Comparison of ENCODE assay signal across 21 mouse cellular contexts in genomic region chr6:88638917-88639316, GRCm38 (mm10). TPM values are rescaled to one million over a fixed set of nuclear protein-coding genes. Genes with fewer than 3 reads are reported as not detected.
A peak's percentile ranks its signal among the peaks of the same experiment; 100 is the strongest.
DNase-seq lines count a peak whose midpoint lies in the region; ATAC-seq lines count a peak whose summit lies in the region.
"Had no signal": no experiment of that assay in that cellular context is flagged by ENCODE, and none has a peak within 500 bp of the region (broad histone marks: within the 10 kb centered on the region; RNA-seq: fewer than 3 reads in every experiment).

No protein-coding gene starts in this region.

- no peaks in the 10 kb centered on the region for H3K36me3 ChIP-seq in hindbrain, embryonic 15.5 days
- no peaks in the 10 kb centered on the region for H3K36me3 ChIP-seq in hindbrain, embryonic 16.5 days (ENCODE audit: control insufficient read depth, insufficient read depth, low read length)
- no peaks in the 10 kb centered on the region for H3K36me3 ChIP-seq in midbrain, embryonic 11.5 days (ENCODE audit: control insufficient read depth, insufficient read depth, low read length)
- no peaks in the 10 kb centered on the region for H3K36me3 ChIP-seq in midbrain, embryonic 10.5 days
- H3K36me3 ChIP-seq in liver, embryonic 16.5 days (ENCODE audit: control insufficient read depth, insufficient read depth): no peaks in the 10 kb centered on the region
- H3K36me3 ChIP-seq: embryonic facial prominence, embryonic 10.5 days; G1E; heart, embryonic 15.5 days; midbrain, embryonic 12.5 days had no signal

- DNase-seq in midbrain, embryonic 11.5 days (ENCODE audit: low spot score, missing footprints): peak; percentile 84
- DNase-seq in midbrain, embryonic 10.5 days (ENCODE audit: low spot score): no peak
- DNase-seq in c-Kit-positive CD71-positive TER-119-positive erythroid progenitor cells, embryonic 14.5 days (ENCODE audit: low spot score): no peak
- DNase-seq: cerebellum, adult 18-20 months; cerebellum, postnatal 36 days; gastrocnemius, adult 2 months; heart, adult 18-20 months; lung, embryonic 14.5 days; lung, postnatal 4 days; right cerebral cortex, postnatal 25 days; thymus, postnatal 25 days had no signal

- peak overlapping the region; percentile 56; the same call in 1 of the 2 replicates for H3K27ac ChIP-seq in hindbrain, embryonic 15.5 days (replicated peaks)
- H3K27ac ChIP-seq in hindbrain, embryonic 16.5 days (ENCODE audit: low read depth, low read length): no peak overlapping the region
- no peak overlapping the region for H3K27ac ChIP-seq in midbrain, embryonic 11.5 days (ENCODE audit: low read depth, low read length)
- H3K27ac ChIP-seq in midbrain, embryonic 10.5 days (replicated peaks): no peak overlapping the region
- H3K27ac ChIP-seq in brown adipose tissue, adult 24 weeks (replicated peaks; ENCODE audit: low read depth, low read length): peak overlapping the region; percentile 31; the same call in 1 of the 2 replicates
- H3K27ac ChIP-seq in liver, embryonic 16.5 days (ENCODE audit: low read length): peak overlapping the region; percentile 20
- H3K27ac ChIP-seq: embryonic facial prominence, embryonic 10.5 days; gastrocnemius, adult 2 months; heart, embryonic 15.5 days; midbrain, embryonic 12.5 days had no signal

- H3K9ac ChIP-seq in hindbrain, embryonic 15.5 days: no peak overlapping the region
- no peak overlapping the region for H3K9ac ChIP-seq in hindbrain, embryonic 16.5 days (ENCODE audit: low read depth, low read length)
- H3K9ac ChIP-seq in midbrain, embryonic 11.5 days (ENCODE audit: low read length): no peak overlapping the region
- no peak overlapping the region for H3K9ac ChIP-seq in liver, embryonic 16.5 days (ENCODE audit: low read depth, low read length)
- H3K9ac ChIP-seq: heart, embryonic 15.5 days; lung, embryonic 14.5 days; midbrain, embryonic 12.5 days had no signal

- no peak overlapping the region for H3K4me2 ChIP-seq in hindbrain, embryonic 15.5 days
- no peak overlapping the region for H3K4me2 ChIP-seq in hindbrain, embryonic 16.5 days (ENCODE audit: low read length)
- no peak overlapping the region for H3K4me2 ChIP-seq in midbrain, embryonic 11.5 days
- H3K4me2 ChIP-seq in liver, embryonic 16.5 days (ENCODE audit: low read depth, low read length): no peak overlapping the region
- H3K4me2 ChIP-seq: lung, embryonic 14.5 days; midbrain, embryonic 12.5 days had no signal

- WGBS in hindbrain, embryonic 15.5 days: 16% methylated on average over 1 of the region's 1 CpGs
- 31% methylated on average over 1 of the region's 1 CpGs for WGBS in hindbrain, embryonic 16.5 days
- 23% methylated on average over 1 of the region's 1 CpGs for WGBS in midbrain, embryonic 11.5 days
- 20% methylated on average over 1 of the region's 1 CpGs for WGBS in midbrain, embryonic 10.5 days
- 40% methylated on average over 1 of the region's 1 CpGs for WGBS in liver, embryonic 16.5 days (ENCODE audit: insufficient replicate concordance)

- ATAC-seq in hindbrain, embryonic 15.5 days (ENCODE audit: low FRiP score, low read depth): no peak
- ATAC-seq in hindbrain, embryonic 16.5 days: no peak
- no peak for ATAC-seq in midbrain, embryonic 11.5 days (ENCODE audit: low FRiP score)
- no peak for ATAC-seq in liver, embryonic 16.5 days (ENCODE audit: low read depth)
- ATAC-seq: CD4-positive, CD25-positive, alpha-beta regulatory T cell, adult 4 months had no signal

- H3K4me1 ChIP-seq in hindbrain, embryonic 15.5 days (replicated peaks): peaks cover 18% of the 10 kb centered on the region
- peaks cover 6% of the 10 kb centered on the region for H3K4me1 ChIP-seq in hindbrain, embryonic 16.5 days (ENCODE audit: control insufficient read depth, insufficient read depth, low read depth, low read length)
- peaks cover 9% of the 10 kb centered on the region; the same call in 1 of the 2 replicates for H3K4me1 ChIP-seq in midbrain, embryonic 11.5 days (ENCODE audit: control insufficient read depth, insufficient read depth, low read length)
- H3K4me1 ChIP-seq in midbrain, embryonic 10.5 days: peaks cover 28% of the 10 kb centered on the region
- peaks cover 13% of the 10 kb centered on the region; the same call in 1 of the 2 replicates for H3K4me1 ChIP-seq in brown adipose tissue, adult 24 weeks (ENCODE audit: control insufficient read depth, insufficient read depth, insufficient read length, low read length)
- peaks cover 45% of the 10 kb centered on the region for H3K4me1 ChIP-seq in liver, embryonic 16.5 days (ENCODE audit: control insufficient read depth, low read depth, low read length)

- no peaks in the 10 kb centered on the region for H3K9me3 ChIP-seq in hindbrain, embryonic 15.5 days
- no peaks in the 10 kb centered on the region; the same call in 1 of the 2 replicates for H3K9me3 ChIP-seq in hindbrain, embryonic 16.5 days (ENCODE audit: control insufficient read depth, low read length)
- H3K9me3 ChIP-seq in midbrain, embryonic 11.5 days (ENCODE audit: control insufficient read depth, low read length): peaks cover 7% of the 10 kb centered on the region; the same call in 1 of the 2 replicates
- H3K9me3 ChIP-seq in midbrain, embryonic 10.5 days (replicated peaks): peaks cover 8% of the 10 kb centered on the region
- peaks cover 5% of the 10 kb centered on the region for H3K9me3 ChIP-seq in liver, embryonic 16.5 days (replicated peaks; ENCODE audit: control insufficient read depth, low read length)
- H3K9me3 ChIP-seq: heart, embryonic 15.5 days had no signal

- H3K4me3 ChIP-seq in hindbrain, embryonic 15.5 days: no peak overlapping the region
- no peak overlapping the region for H3K4me3 ChIP-seq in hindbrain, embryonic 16.5 days (ENCODE audit: low read length)
- H3K4me3 ChIP-seq in midbrain, embryonic 11.5 days (ENCODE audit: low read depth, low read length): no peak overlapping the region
- H3K4me3 ChIP-seq in midbrain, embryonic 10.5 days: no peak overlapping the region
- no peak overlapping the region for H3K4me3 ChIP-seq in brown adipose tissue, adult 24 weeks (ENCODE audit: insufficient read depth, low read depth, low read length)
- H3K4me3 ChIP-seq in liver, embryonic 16.5 days (ENCODE audit: low read depth, low read length): no peak overlapping the region
- H3K4me3 ChIP-seq: embryonic facial prominence, embryonic 10.5 days; gastrocnemius, adult 2 months; heart, embryonic 15.5 days; midbrain, embryonic 12.5 days had no signal

- H3K27me3 ChIP-seq in hindbrain, embryonic 15.5 days: no peaks in the 10 kb centered on the region
- no peaks in the 10 kb centered on the region for H3K27me3 ChIP-seq in hindbrain, embryonic 16.5 days (replicated peaks; ENCODE audit: control insufficient read depth, insufficient read depth, low read length)
- no peaks in the 10 kb centered on the region for H3K27me3 ChIP-seq in midbrain, embryonic 11.5 days (ENCODE audit: control insufficient read depth, insufficient read depth, low read length)
- H3K27me3 ChIP-seq in midbrain, embryonic 10.5 days (ENCODE audit: low read depth, poor library complexity, severe bottlenecking): 0 out of 2 replicates have a peak, but pooled peaks cover 18% of the 10 kb centered on the region
- no peaks in the 10 kb centered on the region for H3K27me3 ChIP-seq in liver, embryonic 16.5 days (ENCODE audit: control insufficient read depth, insufficient read depth, low read depth, low read length)
- H3K27me3 ChIP-seq: heart, embryonic 15.5 days; midbrain, embryonic 12.5 days had no signal

RNA-seq across cellular contexts. Expression of gene Kbtbd12, which starts 1.2 kb away (rescaled TPM):
- 0.83 and 0.88 TPM in 2 replicates for polyA plus RNA-seq in hindbrain, embryonic 15.5 days (2015; fragmentation: Nextera tagmentation; extraction: Ambion mirVana)
- polyA plus RNA-seq in hindbrain, embryonic 16.5 days (2015; fragmentation: Nextera tagmentation; extraction: Ambion mirVana): 0.60 and 0.74 TPM in 2 replicates
- polyA plus RNA-seq in midbrain, embryonic 11.5 days (2014; fragmentation: Nextera tagmentation; extraction: Ambion mirVana): not detected in 2 replicates
- 0.61 TPM in 1 of 2 replicates, not detected in the other for polyA plus RNA-seq in midbrain, embryonic 10.5 days (2016; fragmentation: Nextera tagmentation; extraction: Ambion mirVana)
- 3.9 and 6.8 TPM in 2 replicates for polyA plus RNA-seq in brown adipose tissue, adult 24 weeks (2012; ENCODE audit: insufficient read depth, insufficient read length, missing spikeins)
- 1.4 TPM in 2 replicates for polyA plus RNA-seq in liver, embryonic 16.5 days (2015; fragmentation: Nextera tagmentation; extraction: Ambion mirVana)
- polyA plus RNA-seq: CD4-positive, CD25-positive, alpha-beta regulatory T cell, adult 4 months; G1E; limb, embryonic 11.5 days; lung, embryonic 14.5 days; midbrain, embryonic 12.5 days had no signal

Comparison
In these comparisons a context has a peak if more than half of its experiments do, and no peak if none do; other contexts are left out.
1. H3K27ac ChIP-seq: peak in hindbrain, embryonic 15.5 days (single experiment), brown adipose tissue, adult 24 weeks (single experiment) and liver, embryonic 16.5 days (single experiment); none in hindbrain, embryonic 16.5 days (single experiment), midbrain, embryonic 11.5 days (single experiment) and midbrain, embryonic 10.5 days (single experiment).